Mouse (Mus musculus): ENCODE results near the gene Cnga3. TPM values are rescaled to one million over a fixed set of nuclear protein-coding genes. Genes with fewer than 3 reads are reported as not detected.

Cnga3 gene
- polyA plus RNA-seq (2016; fragmentation: Nextera tagmentation; extraction: Ambion mirVana) = not detected in 2 replicates

GRCm38 (mm10) chr1:37214144-37214543 is at the start of gene Cnga3:
Gene Cnga3, plus strand, starts transcription at chr1:37214434.
- H3K4me2 ChIP-seq (replicated peaks) = no peak within 1 kb of the TSS
- H3K9me3 ChIP-seq = no peaks in the 10 kb centered on the region
- H3K9ac ChIP-seq = no peak within 1 kb of the TSS
- no peak within 1 kb of the TSS for H3K27ac ChIP-seq
- ATAC-seq (ENCODE audit: insufficient number of reproducible peaks, insufficient read depth, low FRiP score, low TSS enrichment) = no peak
- H3K4me1 ChIP-seq = no peaks in the 10 kb centered on the region
- WGBS = 32% methylated on average over 1 of the region's 1 CpGs
- H3K4me3 ChIP-seq = no peak within 1 kb of the TSS
- H3K27me3 ChIP-seq = no peaks in the 10 kb centered on the region; the same call in 1 of the 2 replicates
- no peaks in the 10 kb centered on the region for H3K36me3 ChIP-seq

GRCm38 (mm10) chr1:37166066-37166465 is 48.2 kb upstream of the Cnga3 start:
- WGBS = 45% methylated on average over 6 of the region's 6 CpGs
- ATAC-seq (ENCODE audit: insufficient number of reproducible peaks, insufficient read depth, low FRiP score, low TSS enrichment) = no peak

GRCm38 (mm10) chr1:37167918-37168317 is 46.3 kb upstream of the Cnga3 start:
- WGBS = 69% methylated on average over 7 of the region's 7 CpGs
- no peak overlapping the region for H3K9ac ChIP-seq
- H3K4me2 ChIP-seq (replicated peaks) = no peak overlapping the region
- no peak for ATAC-seq (ENCODE audit: insufficient number of reproducible peaks, insufficient read depth, low FRiP score, low TSS enrichment)
- no peaks in the 10 kb centered on the region for H3K27me3 ChIP-seq
- H3K27ac ChIP-seq = no peak overlapping the region
- no peaks in the 10 kb centered on the region for H3K9me3 ChIP-seq
- no peaks in the 10 kb centered on the region for H3K36me3 ChIP-seq
- no peak overlapping the region for H3K4me3 ChIP-seq
- peaks cover 4% of the 10 kb centered on the region; the same call in 1 of the 2 replicates for H3K4me1 ChIP-seq

More at GRCm38 (mm10) chr1:37166066-37166465, 48.2 kb upstream of the Cnga3 start:
- no peak overlapping the region for H3K9ac ChIP-seq
- peak overlapping the region; percentile 63; the same call in 1 of the 2 replicates for H3K27ac ChIP-seq
- no peaks in the 10 kb centered on the region for H3K9me3 ChIP-seq
- no peaks in the 10 kb centered on the region for H3K27me3 ChIP-seq
- no peaks in the 10 kb centered on the region for H3K36me3 ChIP-seq
- H3K4me2 ChIP-seq (replicated peaks) = no peak overlapping the region
- no peak overlapping the region for H3K4me3 ChIP-seq
- peaks cover 4% of the 10 kb centered on the region; the same call in 1 of the 2 replicates for H3K4me1 ChIP-seq

- H3K4me2 ChIP-seq (replicated peaks) = no peak overlapping the region
- no peaks in the 10 kb centered on the region for H3K27me3 ChIP-seq
Measured at GRCm38 (mm10) chr1:37177874-37178273, 36.4 kb upstream of the Cnga3 start.

GRCm38 (mm10) chr1:37179852-37180251 is 34.4 kb upstream of the Cnga3 start:
- Histone ChIP-seq H3K9me3 (no peaks in the 10 kb centered on the region), H3K9ac (no peak overlapping the region), H3K27ac (no peak overlapping the region), H3K27me3 (no peaks in the 10 kb centered on the region), H3K4me3 (no peak overlapping the region), H3K36me3 (no peaks in the 10 kb centered on the region), H3K4me1 (no peaks in the 10 kb centered on the region), H3K4me2 (replicated peaks) (no peak overlapping the region)
- 74% methylated on average over 5 of the region's 5 CpGs for WGBS
- ATAC-seq (ENCODE audit: insufficient number of reproducible peaks, insufficient read depth, low FRiP score, low TSS enrichment) = no peak

More at GRCm38 (mm10) chr1:37177874-37178273, 36.4 kb upstream of the Cnga3 start:
- Histone ChIP-seq H3K4me3 (no peak overlapping the region), H3K4me1 (no peaks in the 10 kb centered on the region), H3K9me3 (no peaks in the 10 kb centered on the region), H3K27ac (no peak overlapping the region), H3K9ac (no peak overlapping the region), H3K36me3 (no peaks in the 10 kb centered on the region)
- ATAC-seq (ENCODE audit: insufficient number of reproducible peaks, insufficient read depth, low FRiP score, low TSS enrichment) = no peak
- WGBS = 85% methylated on average over 2 of the region's 2 CpGs

GRCm38 (mm10) chr1:37187050-37187449 is 27.2 kb upstream of the Cnga3 start:
- no peaks in the 10 kb centered on the region for H3K9me3 ChIP-seq
- no peak overlapping the region for H3K9ac ChIP-seq
- H3K27me3 ChIP-seq = no peaks in the 10 kb centered on the region
- no peak overlapping the region for H3K4me3 ChIP-seq
- no peaks in the 10 kb centered on the region for H3K36me3 ChIP-seq
- no peak for ATAC-seq (ENCODE audit: insufficient number of reproducible peaks, insufficient read depth, low FRiP score, low TSS enrichment)
- no peak overlapping the region for H3K27ac ChIP-seq
- no peak overlapping the region for H3K4me2 ChIP-seq (replicated peaks)
- peaks cover 12% of the 10 kb centered on the region; the same call in 1 of the 2 replicates for H3K4me1 ChIP-seq
- 56% methylated on average over 6 of the region's 6 CpGs for WGBS

- H3K4me1 ChIP-seq = no peaks in the 10 kb centered on the region
- H3K27me3 ChIP-seq = no peaks in the 10 kb centered on the region
- no peak overlapping the region for H3K4me2 ChIP-seq (replicated peaks)
- H3K4me3 ChIP-seq = no peak overlapping the region
- no peaks in the 10 kb centered on the region for H3K36me3 ChIP-seq
- no peak overlapping the region for H3K27ac ChIP-seq
- no peaks in the 10 kb centered on the region for H3K9me3 ChIP-seq
- ATAC-seq (ENCODE audit: insufficient number of reproducible peaks, insufficient read depth, low FRiP score, low TSS enrichment) = no peak
- 65% methylated on average over 4 of the region's 4 CpGs for WGBS
- no peak overlapping the region for H3K9ac ChIP-seq
Measured at GRCm38 (mm10) chr1:37194607-37195006, 19.6 kb upstream of the Cnga3 start.

- Histone ChIP-seq H3K9me3 (no peaks in the 10 kb centered on the region), H3K36me3 (no peaks in the 10 kb centered on the region), H3K27me3 (no peaks in the 10 kb centered on the region), H3K4me2 (replicated peaks) (no peak overlapping the region), H3K27ac (no peak overlapping the region), H3K9ac (no peak overlapping the region), H3K4me3 (no peak overlapping the region), H3K4me1 (no peaks in the 10 kb centered on the region)
- 84% methylated on average over 4 of the region's 4 CpGs for WGBS
- ATAC-seq (ENCODE audit: insufficient number of reproducible peaks, insufficient read depth, low FRiP score, low TSS enrichment) = no peak
Measured at GRCm38 (mm10) chr1:37201406-37201805, 12.8 kb upstream of the Cnga3 start.

- Histone ChIP-seq H3K27ac (no peak overlapping the region), H3K36me3 (no peaks in the 10 kb centered on the region), H3K27me3 (no peaks in the 10 kb centered on the region), H3K4me2 (replicated peaks) (no peak overlapping the region), H3K9ac (no peak overlapping the region), H3K4me1 (no peaks in the 10 kb centered on the region), H3K9me3 (no peaks in the 10 kb centered on the region), H3K4me3 (no peak overlapping the region)
- 59% methylated on average over 8 of the region's 8 CpGs for WGBS
- no peak for ATAC-seq (ENCODE audit: insufficient number of reproducible peaks, insufficient read depth, low FRiP score, low TSS enrichment)
Measured at GRCm38 (mm10) chr1:37207743-37208142, 6.5 kb upstream of the Cnga3 start.

- 92% methylated on average over 9 of the region's 9 CpGs for WGBS
- Histone ChIP-seq H3K4me2 (replicated peaks) (no peak overlapping the region), H3K4me1 (no peaks in the 10 kb centered on the region), H3K9me3 (no peaks in the 10 kb centered on the region), H3K4me3 (no peak overlapping the region), H3K27me3 (no peaks in the 10 kb centered on the region), H3K36me3 (no peaks in the 10 kb centered on the region), H3K9ac (no peak overlapping the region), H3K27ac (no peak overlapping the region)
- no peak for ATAC-seq (ENCODE audit: insufficient number of reproducible peaks, insufficient read depth, low FRiP score, low TSS enrichment)
Measured at GRCm38 (mm10) chr1:37212375-37212774, 1.9 kb upstream of the Cnga3 start.

- Histone ChIP-seq H3K4me2 (replicated peaks) (no peak overlapping the region), H3K27me3 (no peaks in the 10 kb centered on the region; the same call in 1 of the 2 replicates), H3K4me3 (no peak overlapping the region), H3K9ac (no peak overlapping the region), H3K9me3 (no peaks in the 10 kb centered on the region), H3K36me3 (no peaks in the 10 kb centered on the region), H3K4me1 (0 out of 2 replicates have a peak, but pooled peaks cover 3% of the 10 kb centered on the region), H3K27ac (no peak overlapping the region)
- 4% methylated on average over 14 of the region's 14 CpGs for WGBS
- ATAC-seq (ENCODE audit: insufficient number of reproducible peaks, insufficient read depth, low FRiP score, low TSS enrichment) = no peak
Measured at GRCm38 (mm10) chr1:37218386-37218785, 4.2 kb downstream of the Cnga3 start.

- no peak for ATAC-seq (ENCODE audit: insufficient number of reproducible peaks, insufficient read depth, low FRiP score, low TSS enrichment)
- no peaks in the 10 kb centered on the region; the same call in 1 of the 2 replicates for H3K27me3 ChIP-seq
- 88% methylated on average over 5 of the region's 5 CpGs for WGBS
- H3K9me3 ChIP-seq = no peaks in the 10 kb centered on the region
- no peaks in the 10 kb centered on the region for H3K36me3 ChIP-seq
- no peak overlapping the region for H3K27ac ChIP-seq
- H3K4me3 ChIP-seq = no peak overlapping the region
- no peak overlapping the region for H3K4me2 ChIP-seq (replicated peaks)
- H3K4me1 ChIP-seq = 0 out of 2 replicates have a peak, but pooled peaks cover 3% of the 10 kb centered on the region
- no peak overlapping the region for H3K9ac ChIP-seq
Measured at GRCm38 (mm10) chr1:37219593-37219992, 5.4 kb downstream of the Cnga3 start.

All from embryonic facial prominence, embryonic 12.5 days (tissue).